Mouse (Mus musculus): ENCODE results near the gene Nras. TPM values are rescaled to one million over a fixed set of nuclear protein-coding genes. Genes with fewer than 3 reads are reported as not detected.

The Nras gene
- total RNA-seq (2014; fragmentation: Nextera tagmentation) (76.5 and 84.3 TPM in 2 replicates), total RNA-seq (2017) (62.4 and 113 TPM in 2 replicates)

DNA sequence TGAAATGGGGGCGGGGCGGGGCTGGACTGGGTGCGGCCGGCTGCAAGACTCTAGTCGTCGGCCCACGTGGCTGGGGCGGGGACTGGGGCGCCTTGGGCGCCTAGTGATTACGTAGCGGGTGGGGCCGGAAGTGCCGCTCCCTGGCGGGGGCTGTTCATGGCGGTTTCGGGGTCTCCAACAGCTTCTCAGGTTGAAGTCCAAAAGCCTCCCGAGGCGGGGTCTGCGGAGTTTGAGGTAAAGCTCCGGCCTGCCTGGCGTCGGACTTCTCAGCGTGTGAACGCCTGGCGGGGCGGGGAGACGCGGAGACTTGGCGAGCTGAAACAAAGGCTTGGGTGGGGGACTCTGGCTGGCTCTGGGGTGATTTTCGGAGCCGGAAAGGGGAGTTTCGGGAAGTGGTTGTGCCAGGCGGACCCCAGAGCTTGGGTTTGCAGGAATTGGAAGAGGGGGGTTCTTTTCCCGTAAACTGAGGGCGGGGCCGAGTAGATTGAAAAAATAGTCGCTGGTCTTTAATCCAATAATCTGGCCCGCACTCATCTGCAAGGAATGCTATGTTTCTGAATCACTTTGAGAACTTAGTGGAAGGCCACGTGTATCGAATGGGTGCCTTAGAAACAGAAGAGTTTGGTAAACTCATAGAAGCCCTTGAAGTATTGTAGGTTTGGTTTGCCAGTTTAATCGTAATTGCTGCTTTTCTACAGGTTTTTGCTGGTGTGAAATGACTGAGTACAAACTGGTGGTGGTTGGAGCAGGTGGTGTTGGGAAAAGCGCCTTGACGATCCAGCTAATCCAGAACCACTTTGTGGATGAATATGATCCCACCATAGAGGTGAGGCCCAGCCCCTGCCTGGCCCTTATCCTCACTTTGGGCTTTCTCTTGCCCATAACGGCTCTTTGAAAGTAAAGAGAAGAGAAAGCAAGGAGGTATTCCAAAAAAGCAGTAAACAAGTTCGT lies at the start of gene Nras:
TSS of gene Nras (plus strand) at position 79 of the 951 bp plus-strand sequence.
- peak; percentile 98 for ATAC-seq (replicated peaks; ENCODE audit: low FRiP score, low TSS enrichment, poor library complexity, severe bottlenecking)

DNA sequence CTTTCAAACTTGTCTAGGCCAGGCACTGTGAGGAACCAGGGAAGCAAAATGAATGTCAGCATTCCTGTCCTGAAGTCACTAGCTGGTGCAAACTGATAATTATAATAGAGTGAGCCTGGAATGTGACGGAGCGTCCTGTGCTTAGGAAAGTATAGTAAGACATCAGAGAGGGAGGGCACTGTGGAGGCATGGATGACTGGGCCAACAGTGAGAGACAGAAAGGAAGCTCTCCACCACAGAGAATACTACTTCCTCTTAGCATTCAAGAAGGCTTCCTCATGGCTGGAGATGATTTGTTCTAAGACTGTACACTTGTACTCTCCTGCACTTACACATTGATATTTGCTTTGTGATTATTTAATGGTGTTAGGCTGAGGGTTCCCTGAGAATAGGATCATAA lies 40.7 kb upstream of the Nras start:
- ATAC-seq (replicated peaks; ENCODE audit: low FRiP score, low TSS enrichment, poor library complexity, severe bottlenecking) = no peak

DNA sequence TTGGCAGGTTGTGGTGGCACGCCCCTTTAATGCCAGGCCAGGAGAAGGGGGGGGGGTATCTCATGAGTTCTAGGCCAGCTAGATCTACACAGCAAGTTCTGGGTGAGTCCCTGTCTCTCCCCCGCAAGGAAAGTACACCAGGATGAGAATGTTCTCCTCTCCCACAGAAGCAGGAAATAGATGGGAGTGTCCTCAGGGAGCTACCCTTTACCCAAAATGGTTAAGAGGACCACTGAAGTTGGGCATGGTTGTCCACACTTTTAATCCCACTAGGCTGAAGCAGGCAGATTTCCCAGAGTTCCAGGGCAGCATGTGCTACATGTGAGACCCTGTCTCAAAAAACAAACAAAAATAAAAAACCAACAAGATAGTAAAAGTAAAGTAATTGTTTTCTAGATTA lies 38.6 kb upstream of the Nras start:
- no peak for ATAC-seq (replicated peaks; ENCODE audit: low FRiP score, low TSS enrichment, poor library complexity, severe bottlenecking)

DNA sequence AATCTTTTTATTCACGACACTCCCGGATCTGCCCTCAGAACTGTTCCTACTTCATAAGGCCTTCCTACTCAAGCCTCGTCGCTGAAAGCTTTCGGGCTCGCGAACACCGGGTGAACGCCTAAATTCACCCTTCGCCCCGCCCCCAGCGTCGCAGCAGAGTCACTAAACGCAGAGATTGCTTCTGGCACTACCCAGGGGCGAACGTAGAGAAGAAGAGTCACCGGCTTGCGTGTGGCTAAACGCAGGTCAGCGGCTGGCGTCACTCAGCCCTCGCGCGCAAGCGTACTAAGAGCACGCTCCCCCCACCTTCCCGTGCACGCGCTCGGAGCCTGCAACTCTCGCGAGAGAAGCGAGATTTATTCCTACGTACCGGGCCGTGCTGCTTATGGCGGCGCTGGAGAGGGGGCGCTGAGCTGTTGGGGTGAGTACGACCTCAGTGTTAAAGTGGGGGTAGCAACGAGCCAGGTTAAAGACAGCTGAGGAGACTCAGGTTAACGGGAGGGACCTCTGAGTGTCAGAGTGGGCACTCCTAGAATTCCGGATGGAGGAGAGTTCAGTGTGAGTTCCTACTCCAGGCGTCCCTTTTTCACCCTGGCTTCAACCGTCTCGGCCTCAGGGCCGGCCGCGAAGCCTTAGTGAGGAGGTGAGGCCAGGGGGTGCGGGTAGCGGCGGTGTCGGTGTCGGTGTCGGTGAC lies 37.7 kb upstream of the Nras start, which contains the start of gene Csde1:
TSS of gene Csde1 (plus strand) at position 178 of the 694 bp plus-strand sequence.
- peak; percentile 94 for ATAC-seq (replicated peaks; ENCODE audit: low FRiP score, low TSS enrichment, poor library complexity, severe bottlenecking)

DNA sequence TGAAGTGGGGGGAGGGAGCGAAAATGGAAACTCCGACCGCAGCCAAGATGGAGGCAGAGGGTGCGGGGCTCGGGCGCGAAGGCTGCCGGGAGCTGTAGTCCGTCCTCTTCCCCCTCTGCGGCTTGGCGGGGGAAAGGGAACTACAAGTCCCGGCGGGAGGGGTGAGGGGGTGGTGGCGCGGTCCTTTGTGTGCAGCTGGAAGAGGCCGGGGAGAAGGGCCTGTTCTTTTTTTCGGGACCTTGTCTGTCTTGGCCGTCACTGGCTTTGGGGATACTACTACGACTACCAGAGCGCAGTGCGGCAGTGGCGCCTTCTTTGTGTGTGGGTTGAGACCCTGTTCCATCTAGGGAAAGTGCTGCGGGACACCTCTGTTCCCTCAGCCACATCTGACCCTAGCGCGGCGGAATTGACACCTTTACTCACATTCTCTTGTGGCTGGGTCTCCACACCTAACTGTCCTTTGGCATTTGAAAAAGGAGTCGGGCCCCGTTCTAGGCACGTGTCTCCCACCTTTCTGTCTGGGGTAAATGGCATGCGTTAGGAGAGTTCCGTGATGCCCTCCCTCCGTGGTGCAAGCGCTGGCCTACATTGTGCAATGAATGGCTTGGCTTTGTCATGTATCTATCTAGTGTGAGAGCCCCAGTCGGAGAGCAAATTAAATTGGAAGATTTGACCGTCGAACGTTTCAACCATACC lies 37.0 kb upstream of the Nras start:
- ATAC-seq (replicated peaks; ENCODE audit: low FRiP score, low TSS enrichment, poor library complexity, severe bottlenecking) = peak; percentile 87

DNA sequence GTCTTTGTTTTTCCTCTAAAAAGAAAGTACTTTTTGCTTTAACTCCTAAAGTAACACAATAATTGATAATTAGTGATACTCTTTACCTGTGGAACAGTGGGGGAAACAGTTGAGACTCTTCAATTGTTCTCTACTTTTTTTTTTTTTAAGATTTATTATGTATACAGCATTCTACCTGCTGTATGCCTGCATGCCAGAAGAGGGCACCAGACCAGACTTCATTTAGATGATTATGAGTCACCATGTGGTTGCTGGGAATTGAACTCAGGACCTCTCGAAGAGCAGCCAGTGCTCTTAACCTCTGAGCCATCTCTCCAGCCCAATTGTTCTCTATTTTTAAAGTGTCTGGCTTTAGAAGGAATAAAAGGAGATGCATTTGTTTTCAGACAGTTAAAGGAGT lies 31.9 kb upstream of the Nras start:
- 0 out of 2 replicates have a peak, but pooled peaks have one; percentile 46 for ATAC-seq (replicated peaks; ENCODE audit: low FRiP score, low TSS enrichment, poor library complexity, severe bottlenecking)

DNA sequence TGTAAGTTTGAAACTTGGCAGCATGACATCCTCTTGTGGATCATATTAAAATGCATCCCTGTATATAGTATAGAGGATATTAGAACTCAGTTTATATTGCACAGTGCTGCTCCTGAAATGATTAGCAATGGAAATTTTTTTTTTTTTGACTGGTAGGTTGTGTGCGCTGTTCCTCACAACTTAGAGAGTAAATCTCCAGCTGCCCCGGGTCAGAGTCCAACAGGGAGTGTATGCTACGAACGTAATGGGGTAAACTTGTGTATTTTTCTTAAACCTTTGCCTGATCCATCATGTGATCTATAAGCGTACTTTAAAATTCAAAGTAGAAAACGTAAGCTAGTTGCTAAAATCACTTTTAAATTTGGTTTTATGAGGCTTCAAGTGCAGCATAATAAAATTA lies 17.8 kb upstream of the Nras start:
- ATAC-seq (replicated peaks; ENCODE audit: low FRiP score, low TSS enrichment, poor library complexity, severe bottlenecking) = no peak

DNA sequence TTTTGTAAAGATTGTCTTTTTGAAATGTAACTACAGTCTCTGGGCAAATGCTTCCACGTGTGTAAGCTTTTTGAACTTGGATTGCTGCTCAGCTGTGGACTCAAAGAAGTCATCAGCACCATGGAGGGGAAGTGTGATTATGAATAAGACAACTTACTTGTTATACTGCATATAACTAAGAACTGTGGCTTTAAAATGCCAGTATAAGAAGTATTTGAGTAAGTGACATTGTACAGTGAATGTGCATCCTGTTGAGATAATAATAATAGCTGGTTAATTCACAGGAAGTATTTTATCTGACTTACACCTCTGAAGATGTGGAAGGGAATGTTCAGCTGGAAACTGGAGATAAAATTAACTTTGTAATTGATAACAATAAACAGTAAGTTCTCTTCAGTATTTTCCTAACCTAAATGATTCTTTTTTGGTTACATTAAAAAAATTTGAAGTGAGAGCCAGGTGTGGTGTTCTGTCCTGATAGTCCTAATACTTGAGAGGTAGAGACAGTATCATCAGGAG lies 17.2 kb upstream of the Nras start:
- ATAC-seq (replicated peaks; ENCODE audit: low FRiP score, low TSS enrichment, poor library complexity, severe bottlenecking) = no peak; the same call in 1 of the 2 replicates

DNA sequence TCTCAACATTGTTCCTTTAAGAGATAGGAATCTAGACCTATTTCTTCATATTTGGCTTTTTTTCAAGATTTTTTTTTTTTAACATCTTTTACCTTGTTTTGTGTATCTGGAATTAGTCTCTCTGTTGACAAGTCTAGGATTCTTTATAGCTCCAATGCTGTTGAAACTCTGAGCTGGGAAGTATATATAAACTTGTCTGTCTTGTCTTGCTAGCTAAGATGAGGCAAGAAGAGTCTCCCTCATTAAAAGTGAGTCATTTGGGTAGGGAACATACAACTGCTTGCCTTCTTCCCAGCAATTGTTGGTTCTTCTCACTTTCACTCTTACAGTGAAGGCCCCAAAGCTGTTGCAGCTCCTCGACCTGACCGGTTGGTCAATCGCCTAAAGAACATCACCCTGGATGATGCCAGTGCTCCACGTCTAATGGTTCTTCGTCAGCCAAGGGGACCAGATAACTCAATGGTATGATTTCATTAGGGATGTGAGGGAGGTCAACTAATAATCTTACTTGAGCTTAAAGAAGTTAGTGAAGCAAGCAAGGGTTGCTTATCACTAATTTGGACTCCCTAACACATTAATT lies 2.0 kb upstream of the Nras start:
- no peak for ATAC-seq (replicated peaks; ENCODE audit: low FRiP score, low TSS enrichment, poor library complexity, severe bottlenecking)

DNA sequence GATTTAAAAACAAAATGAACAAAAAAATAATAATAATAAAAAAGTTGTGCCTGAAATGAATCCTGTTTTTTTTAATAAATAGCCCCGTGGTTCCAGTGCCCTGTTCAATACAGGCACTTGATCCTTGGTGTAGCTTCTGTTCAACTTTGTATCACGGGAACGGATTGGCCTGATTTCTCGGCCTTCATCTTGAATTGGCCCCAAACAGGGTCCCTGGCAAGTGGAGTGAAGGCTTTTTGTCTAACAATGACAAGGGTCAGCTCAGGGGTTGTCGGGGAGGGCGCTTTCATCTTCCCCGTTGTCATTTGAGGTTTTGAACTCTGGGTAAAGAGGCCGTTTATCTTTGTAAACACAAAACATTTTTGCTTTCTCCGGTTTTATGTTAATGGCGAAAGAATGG lies 333 bp upstream of the Nras start:
- ATAC-seq (replicated peaks; ENCODE audit: low FRiP score, low TSS enrichment, poor library complexity, severe bottlenecking) = peak; percentile 35

DNA sequence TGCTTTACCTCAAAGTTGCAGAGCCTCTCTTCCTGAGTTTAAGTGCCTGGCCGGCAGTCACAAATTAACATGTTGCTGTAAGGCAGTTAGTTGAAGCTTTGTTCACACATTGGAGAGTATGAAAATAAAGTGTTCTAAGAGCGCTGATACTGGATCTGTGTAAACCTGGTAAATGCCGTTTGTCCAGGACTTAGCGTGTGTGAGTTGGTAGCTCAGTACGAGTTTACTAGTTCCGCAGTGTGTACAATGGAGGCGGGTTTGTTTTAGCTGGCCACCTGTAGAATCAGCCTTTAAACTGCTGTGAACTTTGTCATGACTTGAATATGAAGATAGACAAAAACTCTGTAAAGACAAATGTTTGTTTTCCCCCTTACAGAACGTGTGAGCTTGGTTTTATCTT lies 8.8 kb downstream of the Nras start:
- no peak for ATAC-seq (replicated peaks; ENCODE audit: low FRiP score, low TSS enrichment, poor library complexity, severe bottlenecking)

DNA sequence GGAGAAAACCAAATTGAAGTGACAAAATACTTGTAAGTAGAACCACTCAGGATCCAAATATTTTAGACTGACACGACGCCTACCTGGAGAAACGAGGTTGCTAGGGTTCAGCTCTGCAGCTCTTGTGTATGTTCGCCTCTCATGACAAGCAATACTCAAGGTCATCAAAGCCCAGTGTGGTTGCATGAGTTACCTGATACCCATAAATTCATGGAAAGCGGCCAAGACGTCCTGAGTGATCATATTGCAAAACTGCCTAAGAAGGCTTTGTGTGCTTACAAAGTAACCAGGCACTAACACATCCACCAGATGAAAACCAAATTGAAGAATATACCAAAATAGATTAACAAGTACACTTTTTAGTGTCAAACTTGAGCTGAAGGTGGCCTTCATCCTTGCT lies 10.9 kb downstream of the Nras start:
- ATAC-seq (replicated peaks; ENCODE audit: low FRiP score, low TSS enrichment, poor library complexity, severe bottlenecking) = no peak

DNA sequence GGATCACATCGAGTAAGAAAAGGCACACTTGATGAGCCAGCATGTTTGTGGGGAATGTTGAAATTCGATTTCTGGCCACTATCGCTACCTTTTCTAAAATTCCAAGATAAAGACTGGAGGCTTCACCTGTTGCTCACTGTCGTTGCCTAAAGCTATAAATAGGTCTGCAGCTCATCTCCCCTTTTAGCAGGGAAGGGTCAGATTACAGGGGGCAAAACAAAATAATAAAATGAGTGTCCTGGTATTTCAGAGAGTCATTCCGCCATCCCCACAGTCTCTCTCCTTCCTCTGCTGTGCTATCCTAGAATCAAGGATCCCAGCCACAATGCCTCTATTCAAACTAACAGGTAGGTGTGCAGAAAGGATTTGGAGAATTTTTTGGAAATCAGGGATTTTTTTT lies 15.7 kb downstream of the Nras start, which contains the start of gene Ampd1:
TSS of gene Ampd1 (plus strand) at position 244 of the 400 bp plus-strand sequence.
- no peak for ATAC-seq (replicated peaks; ENCODE audit: low FRiP score, low TSS enrichment, poor library complexity, severe bottlenecking)

DNA sequence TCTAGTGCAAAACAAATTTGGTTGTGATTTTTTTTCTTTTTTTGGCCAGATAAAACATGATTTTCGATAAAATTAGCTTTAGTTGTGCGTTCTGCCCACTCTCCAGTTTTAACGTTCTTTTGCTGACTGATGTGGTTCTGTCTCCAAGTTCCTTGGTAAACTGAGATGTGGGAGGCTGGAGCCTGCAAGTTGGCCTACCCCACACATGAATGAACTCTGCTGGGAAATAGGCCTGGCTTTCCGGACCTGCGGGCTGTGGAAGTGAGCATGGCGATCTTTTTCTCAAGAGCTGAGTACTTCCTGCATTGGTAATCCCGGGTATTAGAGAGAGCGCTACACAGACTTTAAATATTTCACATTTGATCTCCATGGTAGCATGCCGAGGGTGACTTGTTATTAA lies 17.8 kb downstream of the Nras start:
- no peak for ATAC-seq (replicated peaks; ENCODE audit: low FRiP score, low TSS enrichment, poor library complexity, severe bottlenecking)

DNA sequence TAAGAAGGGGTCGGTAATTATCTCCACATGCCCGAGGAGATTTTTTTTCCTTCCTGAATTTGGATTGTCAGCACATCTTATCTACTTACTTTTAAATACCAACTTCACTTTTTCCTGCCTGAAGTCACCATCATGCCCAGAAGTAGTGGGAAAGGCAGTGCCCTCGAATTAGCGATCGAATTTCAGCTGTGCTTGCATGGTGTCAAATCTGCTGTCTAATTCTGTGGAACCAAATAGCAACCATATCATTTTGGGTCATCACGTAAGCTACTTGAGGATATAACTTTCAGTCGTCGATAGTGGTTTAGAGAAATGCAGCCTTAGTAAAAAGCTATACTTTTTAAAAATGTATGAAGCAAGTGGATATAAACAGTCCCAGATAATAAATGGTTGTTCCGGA lies 18.4 kb downstream of the Nras start:
- no peak for ATAC-seq (replicated peaks; ENCODE audit: low FRiP score, low TSS enrichment, poor library complexity, severe bottlenecking)

DNA sequence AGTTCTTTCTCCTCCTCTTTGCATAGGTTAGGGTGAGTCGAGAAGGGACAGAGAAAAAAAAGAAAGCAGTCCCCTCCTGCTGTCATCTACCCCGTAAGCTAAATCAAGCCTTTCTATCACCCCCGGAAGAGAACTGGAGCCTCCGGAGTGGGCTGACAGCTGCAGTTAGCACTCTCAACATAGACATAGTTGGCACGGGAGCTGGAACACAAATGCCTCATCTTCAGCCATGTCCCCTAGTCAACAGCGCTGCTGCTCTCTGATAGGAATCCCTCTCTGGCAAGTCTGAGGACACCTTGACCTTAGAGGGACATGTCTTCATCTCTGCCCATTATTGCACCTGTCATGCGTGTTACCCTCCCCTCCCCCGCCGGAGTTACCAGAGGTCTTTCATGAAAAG lies 21.2 kb downstream of the Nras start:
- no peak for ATAC-seq (replicated peaks; ENCODE audit: low FRiP score, low TSS enrichment, poor library complexity, severe bottlenecking)

DNA sequence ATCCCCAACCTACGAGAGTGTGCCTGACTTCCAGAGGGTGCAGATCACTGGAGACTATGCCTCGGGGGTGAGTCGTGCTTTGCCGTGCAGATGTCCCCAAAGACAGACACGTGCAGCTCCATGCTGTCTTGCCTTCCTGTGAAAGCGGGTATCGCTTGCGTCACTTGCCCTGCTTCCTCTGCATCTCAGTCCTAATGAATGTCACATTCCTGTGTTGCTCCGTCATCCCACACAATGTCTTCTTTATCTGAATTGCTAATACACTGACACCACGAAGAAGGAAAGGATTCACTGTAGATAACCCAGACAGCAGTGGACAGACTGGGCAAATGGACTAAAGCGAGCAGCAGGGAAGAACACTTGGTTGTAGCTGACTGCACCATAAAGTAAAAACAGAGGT lies 23.0 kb downstream of the Nras start:
- ATAC-seq (replicated peaks; ENCODE audit: low FRiP score, low TSS enrichment, poor library complexity, severe bottlenecking) = no peak

DNA sequence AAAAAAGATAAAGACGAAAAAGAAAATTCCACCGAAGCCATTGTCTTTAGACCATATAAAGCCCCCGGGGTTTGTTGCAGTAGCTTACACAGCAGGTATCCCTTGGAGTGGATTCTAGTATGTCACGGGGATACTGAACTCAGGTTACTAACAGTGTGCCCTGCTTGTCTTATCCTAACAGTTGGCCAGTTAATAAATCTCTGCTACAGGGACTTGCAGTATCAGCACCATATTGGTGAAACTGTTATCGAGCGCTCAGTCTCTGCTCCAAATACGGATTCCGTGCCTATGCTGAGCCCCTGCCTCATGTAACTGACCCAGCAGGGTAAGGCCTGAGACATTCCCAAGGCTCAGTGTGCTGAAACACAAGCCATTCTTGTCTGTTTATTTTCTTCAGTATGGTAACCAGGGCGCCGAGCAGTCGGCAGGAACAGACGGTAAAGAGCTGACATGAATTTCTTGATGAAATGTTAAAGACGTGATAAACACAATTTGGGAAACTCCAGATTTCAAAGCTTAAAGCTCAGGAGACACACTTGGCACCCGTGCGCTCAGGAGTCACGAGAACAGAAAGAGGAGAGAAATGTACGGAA lies 23.9 kb downstream of the Nras start:
- no peak for ATAC-seq (replicated peaks; ENCODE audit: low FRiP score, low TSS enrichment, poor library complexity, severe bottlenecking)

DNA sequence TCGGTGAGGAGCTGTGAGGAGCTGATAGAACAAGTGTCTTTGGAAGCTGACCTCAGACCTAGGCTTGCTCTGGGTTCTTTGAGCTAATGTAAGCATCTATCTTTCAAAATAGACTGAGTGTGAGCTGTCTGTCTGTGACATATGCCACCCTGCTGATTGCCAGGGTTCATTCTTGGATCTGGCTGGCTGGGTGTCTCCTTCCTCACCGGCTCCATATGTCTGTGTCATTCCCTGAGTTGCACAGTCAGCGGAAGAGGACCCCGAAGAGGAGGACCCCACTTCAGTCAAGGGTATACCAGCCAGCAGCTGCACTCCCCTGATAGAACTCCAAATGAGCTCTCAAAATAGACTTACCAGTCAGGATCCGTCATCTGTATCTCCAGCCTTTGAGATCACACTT lies 24.7 kb downstream of the Nras start:
- no peak for ATAC-seq (replicated peaks; ENCODE audit: low FRiP score, low TSS enrichment, poor library complexity, severe bottlenecking)
